Comparison of ENCODE assay signal across 25 mouse cellular contexts in genomic region chr9:106392828-106393527, GRCm38 (mm10). TPM values are rescaled to one million over a fixed set of nuclear protein-coding genes. Genes with fewer than 3 reads are reported as not detected.
A peak's percentile ranks its signal among the peaks of the same experiment; 100 is the strongest.
DNase-seq lines count a peak whose midpoint lies in the region; ATAC-seq and TF ChIP-seq lines count a peak whose summit lies in the region.
"Had no signal": no experiment of that assay in that cellular context is flagged by ENCODE, and none has a peak within 500 bp of the region (broad histone marks: within the 10 kb centered on the region; RNA-seq: fewer than 3 reads in every experiment).

No protein-coding gene starts in this region.

- no peak for ATAC-seq in forebrain, postnatal 0 days
- peak; percentile 9; the same call in 1 of the 2 replicates for ATAC-seq in intestine, embryonic 14.5 days (replicated peaks; ENCODE audit: low FRiP score, low TSS enrichment, low read depth)
- no peak for ATAC-seq in intestine, postnatal 0 days
- ATAC-seq: forebrain, embryonic 15.5 days; inflammation-experienced regulatory T-cells, adult 6 months had no signal

- 82% methylated on average over 11 of the region's 11 CpGs for WGBS in forebrain, embryonic 10.5 days
- 70% methylated on average over 11 of the region's 11 CpGs for WGBS in forebrain, postnatal 0 days
- WGBS in intestine, embryonic 14.5 days = 56% methylated on average over 11 of the region's 11 CpGs
- 67% methylated on average over 11 of the region's 11 CpGs for WGBS in intestine, postnatal 0 days
- 78% methylated on average over 11 of the region's 11 CpGs for WGBS in limb, embryonic 10.5 days

- no peak for TF ChIP-seq CTCF in forebrain, postnatal 0 days (IDR thresholded peaks at IDR 0.05; ENCODE audit: low read depth)
- TF ChIP-seq CTCF in intestine, postnatal 0 days (IDR thresholded peaks at IDR 0.05; ENCODE audit: low read depth) = no peak

- H3K4me2 ChIP-seq in forebrain, postnatal 0 days (ENCODE audit: low read depth) = no peak overlapping the region
- H3K4me2 ChIP-seq in intestine, embryonic 14.5 days (ENCODE audit: low read length) = no peak overlapping the region
- H3K4me2 ChIP-seq in intestine, postnatal 0 days (replicated peaks; ENCODE audit: low read depth) = no peak overlapping the region
- H3K4me2 ChIP-seq: embryonic facial prominence, embryonic 15.5 days; forebrain, embryonic 15.5 days; hindbrain, embryonic 13.5 days; limb, embryonic 15.5 days; lung, embryonic 15.5 days; midbrain, embryonic 11.5 days; stomach, embryonic 15.5 days had no signal

- DNase-seq in forebrain, embryonic 10.5 days (ENCODE audit: extremely low spot score, low spot score) = no peak
- DNase-seq in forebrain, postnatal 0 days = no peak
- no peak for DNase-seq in intestine, embryonic 14.5 days (ENCODE audit: low spot score)
- peak; percentile 42 for DNase-seq in left cerebral cortex, postnatal 4 days
- DNase-seq in left cerebral cortex, postnatal 25 days (ENCODE audit: low spot score in 2 of 2) = no peak
- no peak for DNase-seq in limb, embryonic 10.5 days (ENCODE audit: low spot score)
- DNase-seq in thymus, postnatal 14 days = no peak
- DNase-seq: adrenal gland, postnatal 14 days; cerebellum, adult 8-10 months; cerebellum, postnatal 36 days; gastrocnemius, postnatal 25 days; heart, adult 18-20 months; kidney, postnatal 14 days; thymus, adult 18-20 months; thymus, postnatal 4 days had no signal

- H3K9ac ChIP-seq in forebrain, postnatal 0 days = no peak overlapping the region
- H3K9ac ChIP-seq in intestine, embryonic 14.5 days (ENCODE audit: low read length) = no peak overlapping the region
- no peak overlapping the region for H3K9ac ChIP-seq in intestine, postnatal 0 days (ENCODE audit: low read depth, low read length)
- H3K9ac ChIP-seq: embryonic facial prominence, embryonic 15.5 days; forebrain, embryonic 15.5 days; hindbrain, embryonic 13.5 days; limb, embryonic 15.5 days; liver, embryonic 14.5 days; lung, embryonic 15.5 days; stomach, embryonic 15.5 days had no signal

- H3K36me3 ChIP-seq in forebrain, embryonic 10.5 days (replicated peaks) = no peaks in the 10 kb centered on the region
- no peaks in the 10 kb centered on the region for H3K36me3 ChIP-seq in forebrain, postnatal 0 days (ENCODE audit: insufficient read depth)
- H3K36me3 ChIP-seq in intestine, embryonic 14.5 days (ENCODE audit: control insufficient read depth, insufficient read depth, low read length) = no peaks in the 10 kb centered on the region
- H3K36me3 ChIP-seq in intestine, postnatal 0 days (ENCODE audit: control insufficient read depth, insufficient read depth) = no peaks in the 10 kb centered on the region
- no peaks in the 10 kb centered on the region for H3K36me3 ChIP-seq in limb, embryonic 10.5 days
- H3K36me3 ChIP-seq: embryonic facial prominence, embryonic 15.5 days; forebrain, embryonic 15.5 days; hindbrain, embryonic 13.5 days; limb, embryonic 15.5 days; lung, embryonic 15.5 days; stomach, embryonic 15.5 days had no signal

- H3K4me1 ChIP-seq in forebrain, embryonic 10.5 days = peaks cover 42% of the 10 kb centered on the region
- H3K4me1 ChIP-seq in forebrain, postnatal 0 days (ENCODE audit: insufficient read depth) = no peaks in the 10 kb centered on the region
- peaks cover 9% of the 10 kb centered on the region for H3K4me1 ChIP-seq in intestine, embryonic 14.5 days (replicated peaks; ENCODE audit: control insufficient read depth, insufficient read depth, low read length)
- no peaks in the 10 kb centered on the region for H3K4me1 ChIP-seq in intestine, postnatal 0 days (replicated peaks; ENCODE audit: control insufficient read depth, insufficient read depth, low read length)
- peaks cover 36% of the 10 kb centered on the region for H3K4me1 ChIP-seq in limb, embryonic 10.5 days

- H3K4me3 ChIP-seq in forebrain, embryonic 10.5 days = no peak overlapping the region
- H3K4me3 ChIP-seq in forebrain, postnatal 0 days (ENCODE audit: low read depth, low read length) = no peak overlapping the region
- no peak overlapping the region for H3K4me3 ChIP-seq in intestine, embryonic 14.5 days (ENCODE audit: low read depth, low read length)
- no peak overlapping the region for H3K4me3 ChIP-seq in intestine, postnatal 0 days (ENCODE audit: low read depth, low read length)
- H3K4me3 ChIP-seq in limb, embryonic 10.5 days = no peak overlapping the region
- H3K4me3 ChIP-seq: embryonic facial prominence, embryonic 15.5 days; forebrain, embryonic 15.5 days; hindbrain, embryonic 13.5 days; limb, embryonic 15.5 days; lung, embryonic 15.5 days; stomach, embryonic 15.5 days had no signal

- H3K27me3 ChIP-seq in forebrain, embryonic 10.5 days (ENCODE audit: poor library complexity, severe bottlenecking) = no peaks in the 10 kb centered on the region
- H3K27me3 ChIP-seq in forebrain, postnatal 0 days (ENCODE audit: insufficient read depth, low read length) = no peaks in the 10 kb centered on the region
- H3K27me3 ChIP-seq in intestine, embryonic 14.5 days (replicated peaks; ENCODE audit: control insufficient read depth, insufficient read depth, low read length) = no peaks in the 10 kb centered on the region
- no peaks in the 10 kb centered on the region for H3K27me3 ChIP-seq in intestine, postnatal 0 days (replicated peaks; ENCODE audit: control insufficient read depth, insufficient read depth, low read length)
- no peaks in the 10 kb centered on the region for H3K27me3 ChIP-seq in limb, embryonic 10.5 days (ENCODE audit: low read depth, poor library complexity, severe bottlenecking)
- H3K27me3 ChIP-seq: embryonic facial prominence, embryonic 15.5 days; forebrain, embryonic 15.5 days; hindbrain, embryonic 13.5 days; limb, embryonic 15.5 days; lung, embryonic 15.5 days; stomach, embryonic 15.5 days had no signal

- no peaks in the 10 kb centered on the region for H3K9me3 ChIP-seq in forebrain, embryonic 10.5 days
- no peaks in the 10 kb centered on the region for H3K9me3 ChIP-seq in forebrain, postnatal 0 days (ENCODE audit: low read length)
- H3K9me3 ChIP-seq in intestine, embryonic 14.5 days (ENCODE audit: control insufficient read depth, low read length) = no peaks in the 10 kb centered on the region
- no peaks in the 10 kb centered on the region for H3K9me3 ChIP-seq in intestine, postnatal 0 days (ENCODE audit: control insufficient read depth)
- no peaks in the 10 kb centered on the region for H3K9me3 ChIP-seq in limb, embryonic 10.5 days (replicated peaks)
- H3K9me3 ChIP-seq: embryonic facial prominence, embryonic 15.5 days; forebrain, embryonic 15.5 days; hindbrain, embryonic 13.5 days; limb, embryonic 15.5 days; lung, embryonic 15.5 days; stomach, embryonic 15.5 days had no signal

- intact Hi-C loops in left cerebral cortex, postnatal 4 days (cut with DNase I) = no loop called here
- intact Hi-C loops in left cerebral cortex, postnatal 25 days (cut with DNase I) = no loop called here

- peak overlapping the region; percentile 59 for H3K27ac ChIP-seq in forebrain, embryonic 10.5 days
- no peak overlapping the region for H3K27ac ChIP-seq in forebrain, postnatal 0 days (ENCODE audit: low read depth, low read length)
- no peak overlapping the region for H3K27ac ChIP-seq in intestine, embryonic 14.5 days (ENCODE audit: low read depth)
- no peak overlapping the region for H3K27ac ChIP-seq in intestine, postnatal 0 days (ENCODE audit: low read depth, low read length)
- H3K27ac ChIP-seq in limb, embryonic 10.5 days = peak overlapping the region; percentile 47
- H3K27ac ChIP-seq: embryonic facial prominence, embryonic 15.5 days; forebrain, embryonic 15.5 days; hindbrain, embryonic 13.5 days; limb, embryonic 15.5 days; liver, embryonic 14.5 days; lung, embryonic 15.5 days; stomach, embryonic 15.5 days had no signal

RNA-seq across cellular contexts. Expression of gene Dusp7, which starts 24.5 kb away (rescaled TPM):
- polyA plus RNA-seq in forebrain, embryonic 10.5 days (2016; fragmentation: Nextera tagmentation; extraction: Ambion mirVana) = 17.6 and 18.9 TPM in 2 replicates
- total RNA-seq in forebrain, postnatal 0 days (2014; rRNA removed) = 43.5 and 44.5 TPM in 2 replicates
- 16.5 and 16.7 TPM in 2 replicates for polyA plus RNA-seq in forebrain, postnatal 0 days (2015; fragmentation: Nextera tagmentation; extraction: Ambion mirVana)
- polyA plus RNA-seq in intestine, embryonic 14.5 days (2014; fragmentation: Nextera tagmentation; extraction: Ambion mirVana) = 16.5 and 19.8 TPM in 2 replicates
- 4.6 TPM in 2 replicates for polyA plus RNA-seq in intestine, postnatal 0 days (2015; fragmentation: Nextera tagmentation; extraction: Ambion mirVana)
- total RNA-seq in left cerebral cortex, postnatal 4 days (2021) = 10 to 100 TPM; 54.3 to 54.4 TPM
- 100 to 1,000 TPM; 101 to 109 TPM for total RNA-seq in left cerebral cortex, postnatal 25 days (2021)
- polyA plus RNA-seq in limb, embryonic 10.5 days (2016; fragmentation: Nextera tagmentation; extraction: Ambion mirVana) = 43.1 and 44.9 TPM in 2 replicates

RNA-seq across cellular contexts. Expression of gene Rpl29, which starts 36.3 kb away (rescaled TPM):
- 1,043 and 1,081 TPM in 2 replicates for polyA plus RNA-seq in forebrain, embryonic 10.5 days (2016; fragmentation: Nextera tagmentation; extraction: Ambion mirVana)
- 890 and 984 TPM in 2 replicates for total RNA-seq in forebrain, postnatal 0 days (2014; rRNA removed)
- polyA plus RNA-seq in forebrain, postnatal 0 days (2015; fragmentation: Nextera tagmentation; extraction: Ambion mirVana) = 678 and 804 TPM in 2 replicates
- polyA plus RNA-seq in intestine, embryonic 14.5 days (2014; fragmentation: Nextera tagmentation; extraction: Ambion mirVana) = 1,252 and 1,315 TPM in 2 replicates
- polyA plus RNA-seq in intestine, postnatal 0 days (2015; fragmentation: Nextera tagmentation; extraction: Ambion mirVana) = 539 and 575 TPM in 2 replicates
- total RNA-seq in left cerebral cortex, postnatal 4 days (2021) = 100 to 1,000 TPM; 480 to 518 TPM
- 100 to 1,000 TPM; 289 to 302 TPM for total RNA-seq in left cerebral cortex, postnatal 25 days (2021)
- 1,033 and 1,267 TPM in 2 replicates for polyA plus RNA-seq in limb, embryonic 10.5 days (2016; fragmentation: Nextera tagmentation; extraction: Ambion mirVana)

RNA-seq across cellular contexts. Expression of gene Acy1, which starts 45.1 kb away (rescaled TPM):
- 45.6 and 51.3 TPM in 2 replicates for polyA plus RNA-seq in forebrain, embryonic 10.5 days (2016; fragmentation: Nextera tagmentation; extraction: Ambion mirVana)
- total RNA-seq in forebrain, postnatal 0 days (2014; rRNA removed) = 12.9 and 18.1 TPM in 2 replicates
- polyA plus RNA-seq in forebrain, postnatal 0 days (2015; fragmentation: Nextera tagmentation; extraction: Ambion mirVana) = 20.5 and 21.0 TPM in 2 replicates
- 38.6 and 39.8 TPM in 2 replicates for polyA plus RNA-seq in intestine, embryonic 14.5 days (2014; fragmentation: Nextera tagmentation; extraction: Ambion mirVana)
- 42.2 and 43.2 TPM in 2 replicates for polyA plus RNA-seq in intestine, postnatal 0 days (2015; fragmentation: Nextera tagmentation; extraction: Ambion mirVana)
- 10 to 100 TPM; 14.3 to 19.0 TPM for total RNA-seq in left cerebral cortex, postnatal 4 days (2021)
- 10 to 100 TPM; 12.9 to 19.1 TPM for total RNA-seq in left cerebral cortex, postnatal 25 days (2021)
- polyA plus RNA-seq in limb, embryonic 10.5 days (2016; fragmentation: Nextera tagmentation; extraction: Ambion mirVana) = 49.4 and 52.8 TPM in 2 replicates

RNA-seq across cellular contexts. Expression of gene Abhd14b, which starts 54.3 kb away (rescaled TPM):
- polyA plus RNA-seq in forebrain, embryonic 10.5 days (2016; fragmentation: Nextera tagmentation; extraction: Ambion mirVana) = 4.4 and 6.0 TPM in 2 replicates
- 10.5 and 13.8 TPM in 2 replicates for total RNA-seq in forebrain, postnatal 0 days (2014; rRNA removed)
- polyA plus RNA-seq in forebrain, postnatal 0 days (2015; fragmentation: Nextera tagmentation; extraction: Ambion mirVana) = 7.6 and 8.8 TPM in 2 replicates
- 25.7 and 27.2 TPM in 2 replicates for polyA plus RNA-seq in intestine, embryonic 14.5 days (2014; fragmentation: Nextera tagmentation; extraction: Ambion mirVana)
- polyA plus RNA-seq in intestine, postnatal 0 days (2015; fragmentation: Nextera tagmentation; extraction: Ambion mirVana) = 35.9 and 38.1 TPM in 2 replicates
- 10 to 100 TPM; 13.3 to 13.8 TPM for total RNA-seq in left cerebral cortex, postnatal 4 days (2021)
- total RNA-seq in left cerebral cortex, postnatal 25 days (2021) = 1 to 10 TPM; 8.3 to 9.7 TPM
- polyA plus RNA-seq in limb, embryonic 10.5 days (2016; fragmentation: Nextera tagmentation; extraction: Ambion mirVana) = 5.9 and 7.6 TPM in 2 replicates

RNA-seq across cellular contexts. Expression of gene Abhd14a, which starts 54.5 kb away (rescaled TPM):
- 40.7 and 42.8 TPM in 2 replicates for polyA plus RNA-seq in forebrain, embryonic 10.5 days (2016; fragmentation: Nextera tagmentation; extraction: Ambion mirVana)
- total RNA-seq in forebrain, postnatal 0 days (2014; rRNA removed) = 54.4 and 63.2 TPM in 2 replicates
- polyA plus RNA-seq in forebrain, postnatal 0 days (2015; fragmentation: Nextera tagmentation; extraction: Ambion mirVana) = 84.1 and 87.1 TPM in 2 replicates
- polyA plus RNA-seq in intestine, embryonic 14.5 days (2014; fragmentation: Nextera tagmentation; extraction: Ambion mirVana) = 55.9 and 58.2 TPM in 2 replicates
- polyA plus RNA-seq in intestine, postnatal 0 days (2015; fragmentation: Nextera tagmentation; extraction: Ambion mirVana) = 20.8 and 21.0 TPM in 2 replicates
- total RNA-seq in left cerebral cortex, postnatal 4 days (2021) = 10 to 100 TPM; 70.1 to 71.4 TPM
- total RNA-seq in left cerebral cortex, postnatal 25 days (2021) = 10 to 100 TPM; 40.6 to 44.0 TPM
- 45.0 and 46.9 TPM in 2 replicates for polyA plus RNA-seq in limb, embryonic 10.5 days (2016; fragmentation: Nextera tagmentation; extraction: Ambion mirVana)

Comparison
In these comparisons a context has a peak if more than half of its experiments do, and no peak if none do; other contexts are left out.
1. H3K27ac ChIP-seq: peak in forebrain, embryonic 10.5 days (single experiment) and limb, embryonic 10.5 days (single experiment); none in forebrain, postnatal 0 days (single experiment), intestine, embryonic 14.5 days (single experiment) and intestine, postnatal 0 days (single experiment).